Mouse (Mus musculus) embryonic stem cell, embryonic (primary cell): ENCODE data around the gene Slc25a23.

Experiments
- CTCF ChIA-PET, 4 experiments: fragments of 300-600 bp in 2 of 4; fragments of 350-600 bp in 2 of 4; sonication (Branson Sonifier 250); formaldehyde crosslinking; loops; one replicate each; lab custom pipeline; 2022; ENCODE audit warnings: inconsistent platforms in 2 of 4; lab: Charles Lee
- POLR2A ChIA-PET, 4 experiments: fragments of 300-600 bp in 2 of 4; fragments of 350-600 bp in 2 of 4; sonication (Branson Sonifier 250); formaldehyde crosslinking; loops; one replicate each; lab custom pipeline; 2022; ENCODE audit warnings: antibody characterized with exemption in 4 of 4, inconsistent platforms in 1 of 4; lab: Charles Lee

The Slc25a23 gene

DNA sequence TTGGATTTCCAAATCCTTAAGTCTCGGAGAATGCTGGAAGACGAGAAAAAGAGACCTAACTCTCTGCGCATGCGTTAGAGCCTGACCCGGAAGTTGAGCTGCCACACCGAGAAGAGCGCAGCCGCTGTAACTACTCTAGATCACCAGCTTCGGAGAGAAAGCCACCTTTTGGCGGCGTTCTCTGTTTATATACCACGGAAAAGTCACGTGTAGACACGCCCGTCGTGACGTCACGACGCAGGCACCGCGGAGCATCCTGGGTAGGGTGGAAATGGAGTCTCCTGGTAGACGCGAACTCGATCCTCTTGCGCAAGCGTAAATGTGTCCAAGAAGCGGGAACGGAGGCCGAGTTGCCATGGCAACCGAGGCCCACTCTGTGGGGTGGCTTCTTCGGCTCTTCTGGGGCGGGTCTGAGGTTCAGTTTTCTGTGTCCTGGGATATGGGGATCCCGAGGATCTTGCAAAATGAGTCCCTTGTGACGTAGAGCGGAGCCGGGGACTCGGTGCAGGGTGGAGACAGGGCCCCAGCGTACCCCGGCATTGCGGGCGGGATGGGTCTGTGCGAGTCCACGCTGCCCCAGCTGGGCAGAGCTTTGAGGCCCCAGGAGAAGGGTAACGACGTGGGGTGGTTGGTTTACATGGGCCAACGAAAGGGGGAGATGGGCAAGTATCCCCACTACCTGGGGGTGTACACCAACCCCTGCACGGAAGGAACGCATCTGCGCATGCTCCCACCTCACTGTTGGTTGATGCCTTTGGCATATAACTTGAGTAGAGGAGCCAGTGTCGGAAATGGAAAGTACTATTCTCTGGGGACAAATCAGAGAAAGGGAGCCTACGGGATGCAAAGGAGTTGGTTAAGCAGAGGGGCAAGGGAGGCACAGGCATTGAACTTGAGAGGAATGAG lies 48.2 kb downstream of the Slc25a23 start, which contains the start of the genes Gtf2f1 and Gm17949:
Gtf2f1 (minus strand) TSS at position 53 of the 906 bp plus-strand sequence.
Gm17949 (plus strand) TSS at position 234 of the 906 bp plus-strand sequence.
- POLR2A ChIA-PET: interaction anchor here (0.5 to 2.9 kb wide), 92 partner anchors 9 to 932 kb away, joined by 3 to 122 read pairs (median 4); partner anchors contain the start of genes Pspn (in 4 of the 4), Alkbh7 (in 3 of the 4), Clpp (in 3 of the 4) and Khsrp (in 3 of the 4)
- CTCF ChIA-PET: interaction anchor here in 3 of 4 experiments (0.6 to 1.3 kb wide), 8 partner anchors 14 to 326 kb away, joined by 4 to 10 read pairs (median 5); partner anchors contain the start of genes Alkbh7 (in 2 of the 3) and Khsrp (in 1 of the 3)

DNA sequence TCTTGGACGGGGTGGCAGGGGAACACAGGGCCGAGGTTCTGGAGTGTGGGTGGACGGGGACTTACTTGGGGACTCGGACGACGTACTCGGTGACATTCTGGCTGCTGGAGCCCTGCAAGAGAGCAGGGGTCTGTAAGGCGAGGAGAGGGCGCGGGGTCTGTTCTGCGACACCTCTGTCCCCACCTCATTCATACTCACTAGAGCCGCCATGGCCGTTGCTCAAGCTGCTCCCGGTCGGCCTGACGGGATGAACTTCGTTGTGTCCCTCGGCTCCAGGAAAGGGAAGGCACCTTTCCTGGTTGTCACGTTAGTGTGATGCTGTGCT lies 48.8 kb downstream of the Slc25a23 start:
- CTCF ChIA-PET: interaction anchor here in 2 of 4 experiments (0.6 to 1.3 kb wide), 7 partner anchors 13 to 327 kb away, joined by 4 to 10 read pairs (median 5); partner anchors contain the start of genes Alkbh7 (in 2 of the 2) and Khsrp (in 1 of the 2)
- POLR2A ChIA-PET: interaction anchor here (0.5 to 2.9 kb wide), 91 partner anchors 8 to 932 kb away, joined by 3 to 122 read pairs (median 4); partner anchors contain the start of genes Pspn (in 4 of the 4), Alkbh7 (in 3 of the 4), Clpp (in 3 of the 4) and Khsrp (in 3 of the 4)

DNA sequence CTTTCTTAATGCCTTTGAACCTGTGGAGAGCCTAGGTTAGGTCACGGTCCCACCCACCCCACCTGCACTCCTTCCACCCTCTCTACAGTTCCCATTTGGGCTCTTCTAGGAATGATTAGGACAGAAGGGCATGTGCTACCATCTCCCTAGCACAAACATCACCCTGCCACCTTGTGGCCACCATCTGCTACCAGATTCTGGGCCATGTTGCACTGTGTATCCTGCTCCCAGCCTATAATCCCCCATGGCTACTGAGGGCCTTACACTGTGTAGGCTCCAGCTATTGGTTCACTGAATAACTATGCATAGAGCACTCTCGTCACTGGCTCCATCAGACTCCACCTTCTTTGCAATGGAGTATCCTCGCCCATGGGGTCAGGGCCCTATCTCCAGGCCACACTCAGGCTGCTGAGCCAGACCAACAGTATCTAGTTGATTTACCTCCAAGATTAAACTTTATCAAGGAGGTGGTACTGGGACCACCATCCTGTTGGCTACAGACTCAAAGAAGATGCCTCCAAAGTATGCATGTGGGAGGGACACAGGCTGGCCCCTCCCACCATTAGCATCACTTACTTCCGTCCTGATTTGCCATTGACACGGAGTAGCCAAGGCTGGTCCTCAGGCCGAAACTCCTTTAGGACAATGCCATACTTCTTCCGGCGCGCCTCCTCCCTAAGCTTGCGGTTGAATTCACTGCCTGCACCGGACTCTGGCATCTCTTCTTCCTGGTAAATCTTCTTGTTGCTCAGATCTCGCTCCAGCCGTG lies 52.3 kb downstream of the Slc25a23 start:
- POLR2A ChIA-PET: interaction anchor here in 3 of 4 experiments (0.7 to 4.5 kb wide), 13 partner anchors 9 to 455 kb away, joined by 3 to 31 read pairs (median 6); partner anchors contain the start of genes Alkbh7 (in 3 of the 3), Khsrp (in 3 of the 3), Clpp (in 1 of the 3) and Pspn (in 1 of the 3)
- CTCF ChIA-PET: interaction anchor here in 2 of 4 experiments (0.6 to 3.4 kb wide), 3 partner anchors 10 to 375 kb away, joined by 3 to 17 read pairs (median 4); partner anchors contain the start of gene Alkbh7 (in 2 of the 2)

DNA sequence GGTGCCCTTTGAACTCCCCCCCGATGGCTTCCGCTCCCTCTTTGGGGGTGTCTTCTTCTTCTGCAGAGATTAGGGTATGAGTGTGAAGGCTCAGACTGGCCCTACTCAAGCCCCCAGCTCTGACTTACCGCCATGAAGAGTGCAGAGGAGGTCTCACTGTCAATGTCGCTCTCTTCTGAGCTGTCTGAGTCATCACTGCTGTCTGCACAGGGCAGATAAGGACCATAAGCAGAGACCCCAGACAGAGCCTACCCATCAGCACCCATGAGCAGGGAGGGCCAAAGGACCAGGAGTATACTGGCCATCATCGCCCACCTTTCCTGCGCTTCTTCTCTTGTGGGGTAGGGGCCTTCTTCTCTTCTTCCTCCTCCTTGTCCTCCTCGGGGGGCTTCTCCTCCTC lies 55.7 kb downstream of the Slc25a23 start:
- CTCF ChIA-PET: interaction anchor here in 1 of 4 experiments (1.0 kb wide), 1 partner anchor 13 kb away, joined by 3 read pairs; no protein-coding TSS in a partner anchor
- POLR2A ChIA-PET: interaction anchor here in 2 of 4 experiments (0.9 to 4.5 kb wide), 4 partner anchors 16 to 115 kb away, joined by 3 to 21 read pairs (median 11); partner anchors contain the start of gene Khsrp (in 1 of the 2)

DNA sequence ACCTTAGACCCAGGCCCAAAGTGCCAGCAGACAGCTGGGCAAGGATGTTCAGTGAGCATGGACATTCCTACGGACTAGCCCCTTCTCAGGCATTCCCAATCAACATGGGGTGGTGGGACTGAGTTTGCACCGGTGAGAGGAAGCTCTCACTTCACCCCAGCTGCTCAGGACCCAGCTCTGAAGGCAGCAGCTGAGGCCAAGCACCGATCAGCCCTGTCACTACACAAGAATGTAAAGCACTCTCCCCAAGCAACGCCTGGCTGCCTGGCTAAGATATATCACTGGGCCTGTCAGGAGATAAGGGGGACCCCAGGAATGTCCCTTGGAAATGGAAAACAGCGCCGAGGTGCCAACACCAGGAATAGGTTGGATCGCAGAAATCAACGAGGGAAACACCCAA lies 58.4 kb downstream of the Slc25a23 start:
- POLR2A ChIA-PET: interaction anchor here in 3 of 4 experiments (0.5 to 6.6 kb wide), 15 partner anchors 9 to 355 kb away, joined by 3 to 121 read pairs (median 3); partner anchors contain the start of genes Gm17949 (in 2 of the 3), Gtf2f1 (in 2 of the 3), Khsrp (in 2 of the 3) and Ranbp3 (in 1 of the 3)
- CTCF ChIA-PET: interaction anchor here in 1 of 4 experiments (0.6 kb wide), 3 partner anchors 8 to 32 kb away, joined by 3 read pairs; no protein-coding TSS in a partner anchor

DNA sequence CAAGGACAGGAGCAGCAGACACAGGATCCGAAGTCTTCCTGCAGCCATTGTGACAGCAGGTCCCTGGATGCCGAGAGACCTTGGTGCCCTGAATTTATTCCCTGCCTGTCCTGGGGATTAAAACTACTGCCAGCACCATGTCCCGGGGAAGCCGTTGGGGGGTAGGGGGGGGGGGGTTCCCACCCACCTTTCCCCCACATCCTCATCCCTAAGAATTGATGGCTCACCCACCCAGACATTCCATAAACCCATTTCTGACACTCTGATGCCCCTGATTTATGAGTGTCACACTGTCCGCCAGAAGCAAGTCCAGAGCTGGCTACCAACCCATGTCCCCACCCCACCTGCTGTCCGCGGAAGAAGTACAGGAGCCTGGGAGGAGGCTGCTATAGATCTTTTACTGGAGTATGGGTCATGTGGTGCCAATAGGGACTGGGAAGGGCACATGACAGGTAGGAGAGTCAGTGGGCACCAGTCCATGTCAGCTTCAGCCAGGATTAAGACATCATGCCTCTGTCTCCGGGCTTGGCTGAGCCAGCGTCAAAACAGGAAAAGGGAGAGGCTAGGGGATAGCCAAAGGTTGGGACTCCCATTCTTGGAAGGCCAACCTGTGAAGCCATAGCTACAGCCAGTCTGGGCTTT lies 59.6 kb downstream of the Slc25a23 start, which contains the start of gene Pspn:
Pspn (minus strand) TSS at position 51 of the 642 bp plus-strand sequence.
- ChIA-PET POLR2A (interaction anchor here (0.9 to 6.6 kb wide), 13 partner anchors 6 to 167 kb away, joined by 3 to 121 read pairs (median 5); partner anchors contain the start of genes Gm17949 (in 4 of the 4), Gtf2f1 (in 4 of the 4), Clpp (in 2 of the 4) and Khsrp (in 2 of the 4)), CTCF (interaction anchor here in 1 of 4 experiments (1.1 to 1.2 kb wide), 2 partner anchors 61 to 96 kb away, joined by 3 to 7 read pairs; no protein-coding TSS in a partner anchor)

DNA sequence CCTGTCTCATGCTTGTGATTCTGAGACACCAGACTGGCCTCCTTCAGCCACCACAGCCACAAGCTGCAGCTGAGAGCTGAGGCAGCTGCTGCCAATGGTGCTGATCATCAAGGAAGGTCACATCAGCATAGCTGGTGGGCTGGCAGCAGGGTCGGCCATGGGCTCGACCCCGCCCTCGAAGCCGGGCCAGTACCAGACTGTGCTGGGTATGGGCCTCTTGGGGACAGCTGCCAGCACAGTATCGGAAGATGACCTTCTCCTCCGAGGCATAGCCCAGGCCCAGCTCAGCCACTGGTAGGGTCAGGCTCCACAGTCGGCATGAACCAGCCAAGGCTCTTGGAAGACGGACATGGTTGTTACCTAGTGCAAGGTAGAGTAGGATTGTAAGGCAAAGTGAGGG lies 60.2 kb downstream of the Slc25a23 start:
- ChIA-PET POLR2A (interaction anchor here (0.9 to 6.6 kb wide), 9 partner anchors 7 to 33 kb away, joined by 4 to 121 read pairs (median 20); partner anchors contain the start of genes Gm17949 (in 4 of the 4), Gtf2f1 (in 4 of the 4), Khsrp (in 2 of the 4) and Clpp (in 1 of the 4)), CTCF (interaction anchor here in 2 of 4 experiments (0.7 to 1.2 kb wide), 3 partner anchors 42 to 210 kb away, joined by 3 to 7 read pairs (median 5); partner anchors contain the start of gene Slc25a41 (in 1 of the 2))

DNA sequence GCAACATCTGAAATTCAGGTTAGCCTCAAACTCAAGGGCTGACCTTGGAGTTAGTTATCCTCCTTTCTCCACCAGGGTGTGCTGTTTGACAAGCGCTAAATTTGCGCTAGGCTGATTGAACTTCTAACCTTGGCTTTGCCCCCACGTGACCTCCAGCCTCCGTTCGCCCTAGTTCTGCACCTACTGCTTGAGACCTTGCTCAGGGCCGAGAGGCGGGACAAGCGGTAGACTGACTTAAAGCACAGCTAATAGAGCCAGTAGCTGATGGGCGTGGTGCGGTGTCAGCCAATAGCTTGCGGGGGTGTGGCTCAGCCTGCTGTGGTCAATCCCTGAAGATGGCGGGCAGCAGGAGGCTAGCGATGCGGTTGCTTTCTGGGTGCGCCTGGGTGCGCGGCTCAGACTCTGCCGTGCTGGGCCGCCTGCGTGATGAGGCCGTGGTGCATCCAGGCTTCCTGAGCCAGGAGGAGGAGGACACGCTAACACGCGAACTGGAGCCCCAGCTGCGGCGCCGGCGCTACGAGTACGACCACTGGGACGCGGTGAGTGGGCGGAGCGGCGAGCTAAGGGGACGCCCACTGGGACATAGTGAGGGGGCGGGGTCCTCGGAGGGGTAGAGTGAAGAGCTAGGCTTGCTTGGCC lies 62.5 kb downstream of the Slc25a23 start, which contains the start of gene Alkbh7:
Alkbh7 (plus strand) TSS at position 311 of the 639 bp plus-strand sequence.
- CTCF ChIA-PET: interaction anchor here (0.5 to 2.5 kb wide), 47 partner anchors 9 to 338 kb away, joined by 3 to 25 read pairs (median 4); partner anchors contain the start of genes Gm17949 (in 2 of the 4), Gtf2f1 (in 2 of the 4), Khsrp (in 2 of the 4) and Acer1 (in 1 of the 4)
- POLR2A ChIA-PET: interaction anchor here (0.5 to 6.6 kb wide), 90 partner anchors 8 to 742 kb away, joined by 3 to 121 read pairs (median 4); partner anchors contain the start of genes Gm17949 (in 3 of the 4), Gtf2f1 (in 3 of the 4), Khsrp (in 3 of the 4) and Gpr108 (in 2 of the 4)

DNA sequence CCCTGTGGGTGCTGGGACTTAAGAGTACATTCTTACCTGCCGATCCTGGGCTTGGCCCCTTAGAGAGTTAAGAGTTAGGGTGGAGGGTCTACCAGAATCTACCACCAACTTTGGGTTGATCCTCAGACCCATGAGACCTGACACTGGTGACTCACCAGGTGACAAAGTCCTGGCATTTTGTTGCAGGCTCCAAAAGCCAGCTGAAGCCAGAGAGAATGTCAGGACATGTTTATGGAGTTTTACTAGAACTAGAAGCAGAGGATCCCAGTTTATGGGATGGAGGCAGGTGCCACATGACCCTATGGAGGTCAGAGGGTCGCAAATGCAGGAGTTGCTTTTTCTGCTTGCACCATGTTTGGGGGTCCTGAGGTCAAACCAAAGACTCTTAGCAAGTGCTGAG lies 63.2 kb downstream of the Slc25a23 start:
- CTCF ChIA-PET: interaction anchor here (0.6 to 2.5 kb wide), 21 partner anchors 10 to 339 kb away, joined by 3 to 25 read pairs (median 4); partner anchors contain the start of genes Gm17949 (in 1 of the 4), Gtf2f1 (in 1 of the 4) and Khsrp (in 1 of the 4)
- POLR2A ChIA-PET: interaction anchor here in 3 of 4 experiments (0.5 to 6.6 kb wide), 51 partner anchors 7 to 741 kb away, joined by 3 to 121 read pairs (median 6); partner anchors contain the start of genes Gm17949 (in 3 of the 3), Gtf2f1 (in 3 of the 3), Khsrp (in 3 of the 3) and Gpr108 (in 2 of the 3)

DNA sequence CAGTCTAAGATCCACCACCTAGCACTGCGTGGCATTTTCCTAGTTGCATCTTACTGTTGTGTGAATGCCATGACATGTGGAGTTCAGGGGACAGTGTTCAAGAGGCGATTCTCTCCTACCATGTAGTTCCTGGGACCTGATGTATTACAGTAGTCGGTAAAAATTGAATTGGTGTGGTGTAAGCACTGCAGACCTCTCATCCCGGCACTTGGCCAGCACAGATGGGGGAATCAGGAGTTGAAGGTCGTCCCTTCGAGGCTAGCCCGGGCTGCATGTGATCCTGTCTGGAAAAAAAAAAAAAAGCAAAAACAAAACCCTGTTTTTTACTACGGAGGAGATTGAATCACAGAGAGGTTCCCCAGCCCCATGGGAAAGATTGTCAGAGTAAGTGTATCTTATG lies 64.6 kb downstream of the Slc25a23 start:
- ChIA-PET POLR2A (interaction anchor here in 1 of 4 experiments (0.6 to 1.2 kb wide), 4 partner anchors 37 to 138 kb away, joined by 3 to 6 read pairs (median 4); no protein-coding TSS in a partner anchor), CTCF (interaction anchor here in 3 of 4 experiments (0.6 to 0.7 kb wide), 4 partner anchors 10 to 256 kb away, joined by 3 to 5 read pairs (median 4); no protein-coding TSS in a partner anchor)
